Mouse (Mus musculus): Measurements from ENCODE around the gene Zfhx3.

DNA sequence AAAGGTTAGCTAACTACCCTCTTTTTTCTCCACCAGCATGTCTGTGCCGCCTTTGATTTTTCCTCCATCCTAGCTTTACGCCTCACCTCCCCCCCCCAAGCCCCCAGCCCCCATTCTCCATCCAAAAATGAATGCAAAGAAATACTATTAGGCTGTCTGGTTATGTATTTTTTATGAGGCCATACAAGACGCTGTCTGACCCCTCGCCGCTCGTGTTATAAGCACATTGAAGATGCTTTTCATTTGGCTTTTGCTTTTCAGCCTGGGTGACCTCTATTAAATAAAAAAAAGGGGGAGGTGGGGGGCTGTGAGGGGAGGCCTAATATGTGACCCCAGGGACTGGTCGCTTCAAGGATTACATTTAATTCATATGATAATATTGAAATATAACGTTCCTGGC lies 2.3 kb upstream of the Zfhx3 start:
- TF ChIP-seq POLR2A (IDR thresholded peaks at IDR 0.05; ENCODE audit: extremely low read depth, insufficient read depth, low read length) (no peak), CTCF (IDR thresholded peaks at IDR 0.05; ENCODE audit: low read depth, low read length) (no peak)
